In genomic region chr14:56304149-56304548, GRCm38 (mm10) we compare ENCODE assay signal across 9 mouse cellular contexts. TPM values are rescaled to one million over a fixed set of nuclear protein-coding genes. Genes with fewer than 3 reads are reported as not detected.
DNase-seq lines count a peak whose midpoint lies in the region; TF ChIP-seq lines count a peak whose summit lies in the region.
"Had no signal": no experiment of that assay in that cellular context is flagged by ENCODE, and none has a peak within 500 bp of the region (broad histone marks: within the 10 kb centered on the region; RNA-seq: fewer than 3 reads in every experiment).

No protein-coding gene starts in this region.

- intact Hi-C loops in heart, adult 2 months (cut with DNase I) = loop anchor here (5.0 kb wide), 1 partner anchor 97 kb away; no protein-coding TSS in a partner anchor
- intact Hi-C loops in heart, postnatal 36 days (cut with DNase I) = loop anchor here (5.0 kb wide), 1 partner anchor 102 kb away; no protein-coding TSS in a partner anchor

- no peaks in the 10 kb centered on the region for H3K4me1 ChIP-seq in heart, adult 2 months (ENCODE audit: control insufficient read depth, insufficient read depth, low read length)
- no peaks in the 10 kb centered on the region for H3K4me1 ChIP-seq in MEL (ENCODE audit: control insufficient read depth in 1 of 2, insufficient read depth in 2 of 2, low read length in 2 of 2)
- H3K4me1 ChIP-seq in limb, embryonic 10.5 days = peaks cover 6% of the 10 kb centered on the region
- H3K4me1 ChIP-seq: embryonic facial prominence, embryonic 13.5 days had no signal

- no peak overlapping the region for H3K4me3 ChIP-seq in heart, adult 2 months
- H3K4me3 ChIP-seq in MEL (ENCODE audit: control insufficient read depth in 1 of 2, insufficient read depth in 1 of 2, low read depth in 2 of 2, low read length in 2 of 2) = peak overlapping the region; percentile 53 to 64; a peak in 3 of 4 replicates
- H3K4me3 ChIP-seq in limb, embryonic 10.5 days = no peak overlapping the region
- H3K4me3 ChIP-seq: embryonic facial prominence, embryonic 13.5 days had no signal

- no peak overlapping the region for H3K27ac ChIP-seq in heart, adult 2 months
- no peak overlapping the region for H3K27ac ChIP-seq in MEL (ENCODE audit: control insufficient read depth, low read depth, low read length)
- H3K27ac ChIP-seq in limb, embryonic 10.5 days = no peak overlapping the region
- H3K27ac ChIP-seq: embryonic facial prominence, embryonic 13.5 days had no signal

- TF ChIP-seq CTCF in heart, adult 2 months (IDR thresholded peaks at IDR 0.05) = peak; percentile 79
- peak; percentile 27 to 83 (median 49) for TF ChIP-seq CTCF in MEL (IDR thresholded peaks at IDR 0.05 in 2 of 3, conservative IDR thresholded peaks at IDR 0.05 in 1 of 3; ENCODE audit: control insufficient read depth in 1 of 3, insufficient read depth in 1 of 3, low read depth in 2 of 3, low read length in 3 of 3, poor library complexity in 1 of 3, severe bottlenecking in 1 of 3)

- under 1% methylated on average over 4 of the region's 4 CpGs for WGBS in heart, adult 2 months
- WGBS in limb, embryonic 10.5 days = 2% methylated on average over 4 of the region's 4 CpGs

- DNase-seq in heart, adult 2 months = no peak
- DNase-seq in heart, postnatal 36 days = no peak
- DNase-seq in 3T3-L1 (ENCODE audit: low read depth, low spot score) (peak; percentile 72), MEL (ENCODE audit: low read depth, low spot score) (peak; percentile 79)
- peak; percentile 16 for DNase-seq in fibroblast of lung, adult 2 months (ENCODE audit: low read depth)
- peak; percentile 29 for DNase-seq in limb, embryonic 10.5 days (ENCODE audit: low spot score)
- peak; percentile 89 for DNase-seq in retina, embryonic 14.5 days (ENCODE audit: low spot score)
- no peak for DNase-seq in ovary, postnatal 36 days (ENCODE audit: low spot score)

- H3K36me3 ChIP-seq in heart, adult 2 months (ENCODE audit: control insufficient read depth, insufficient read depth, low read length) = no peaks in the 10 kb centered on the region
- no peaks in the 10 kb centered on the region for H3K36me3 ChIP-seq in MEL (ENCODE audit: control insufficient read depth in 1 of 2, insufficient read depth in 2 of 2, low read length in 2 of 2)
- H3K36me3 ChIP-seq in limb, embryonic 10.5 days = no peaks in the 10 kb centered on the region
- H3K36me3 ChIP-seq: embryonic facial prominence, embryonic 13.5 days had no signal

- no peaks in the 10 kb centered on the region for H3K79me2 ChIP-seq in heart, adult 2 months (replicated peaks; ENCODE audit: control insufficient read depth, insufficient read depth, low read length)
- H3K79me2 ChIP-seq in MEL (ENCODE audit: control insufficient read depth, insufficient read depth, low read length, poor library complexity) = no peaks in the 10 kb centered on the region

- no peak overlapping the region for H3K9ac ChIP-seq in heart, adult 2 months (ENCODE audit: low read depth, low read length)
- H3K9ac ChIP-seq in MEL (ENCODE audit: control insufficient read depth, low read depth, low read length, poor library complexity, severe bottlenecking) = peak overlapping the region; percentile 69; the same call in 1 of the 2 replicates
- H3K9ac ChIP-seq: embryonic facial prominence, embryonic 13.5 days had no signal

- TF ChIP-seq EP300 in heart, adult 2 months (IDR thresholded peaks at IDR 0.05; ENCODE audit: insufficient read depth, low read depth, low read length) = no peak
- no peak for TF ChIP-seq EP300 in MEL (IDR thresholded peaks at IDR 0.05; ENCODE audit: low read depth in 1 of 2, low read length in 2 of 2)

- TF ChIP-seq POLR2A in heart, adult 2 months (IDR thresholded peaks at IDR 0.05; ENCODE audit: insufficient read depth, low read depth, low read length) = no peak
- no peak for TF ChIP-seq POLR2A in MEL (IDR thresholded peaks at IDR 0.05; ENCODE audit: control insufficient read depth in 1 of 2, insufficient read depth in 1 of 2, low read depth in 1 of 2, low read length in 2 of 2, poor library complexity in 1 of 2)

- no peaks in the 10 kb centered on the region for H3K9me3 ChIP-seq in MEL (replicated peaks; ENCODE audit: insufficient read depth, low read length)
- H3K9me3 ChIP-seq in limb, embryonic 10.5 days (replicated peaks) = no peaks in the 10 kb centered on the region
- H3K9me3 ChIP-seq: embryonic facial prominence, embryonic 13.5 days had no signal

- TF ChIP-seq RAD21 in MEL (IDR thresholded peaks at IDR 0.05; ENCODE audit: low read depth, low read length) = peak; percentile 85

- H3K27me3 ChIP-seq in heart, adult 2 months (ENCODE audit: control insufficient read depth, insufficient read depth, low read length) = no peaks in the 10 kb centered on the region
- H3K27me3 ChIP-seq in MEL (ENCODE audit: control insufficient read depth in 1 of 2, insufficient read depth in 2 of 2, low read length in 2 of 2) = no peaks in the 10 kb centered on the region
- H3K27me3 ChIP-seq in limb, embryonic 10.5 days (ENCODE audit: low read depth, poor library complexity, severe bottlenecking) = no peaks in the 10 kb centered on the region
- H3K27me3 ChIP-seq: embryonic facial prominence, embryonic 13.5 days had no signal

TF ChIP-seq in MEL, 35 proteins besides CTCF, POLR2A, EP300 and RAD21:
- TF ChIP-seq SIN3A (IDR thresholded peaks at IDR 0.05; ENCODE audit: low read length) (peak; percentile 7; the same call in 1 of the 2 replicates), ZNF384 (IDR thresholded peaks at IDR 0.05; ENCODE audit: low read depth, low read length) (peak; percentile 70), BHLHE40 (IDR thresholded peaks at IDR 0.05; ENCODE audit: borderline replicate concordance, low read depth, low read length) (no peak), ZKSCAN1 (IDR thresholded peaks at IDR 0.05; ENCODE audit: low read depth, low read length) (no peak), SMC3 (IDR thresholded peaks at IDR 0.05; ENCODE audit: low read depth, low read length) (peak; percentile 72), HCFC1 (IDR thresholded peaks at IDR 0.05; ENCODE audit: low read depth, low read length) (no peak), ZC3H11A (IDR thresholded peaks at IDR 0.05; ENCODE audit: low read depth, low read length) (peak; percentile 67), ZMIZ1 (IDR thresholded peaks at IDR 0.05; ENCODE audit: low read depth, low read length) (no peak), MAX (IDR thresholded peaks at IDR 0.05; ENCODE audit: low read length) (no peak), JUND (IDR thresholded peaks at IDR 0.05; ENCODE audit: low read depth, low read length) (0 out of 2 replicates have a peak, but pooled peaks have one; percentile 25), CHD2 (IDR thresholded peaks at IDR 0.05; ENCODE audit: low read length) (peak; percentile 64), GATA1 (IDR thresholded peaks at IDR 0.05; ENCODE audit: low read depth, low read length) (0 out of 2 replicates have a peak, but pooled peaks have one; percentile 6)

RNA-seq across cellular contexts. Expression of gene Gzmb, which starts 42.1 kb away (rescaled TPM):
- total RNA-seq in heart, adult 2 months (2021) = under 1 TPM; 0.23 to 0.36 TPM
- polyA plus RNA-seq in heart, adult 2 months (2012; rRNA removed) = 0.64 TPM in 1 of 2 replicates, not detected in the other
- total RNA-seq in heart, postnatal 36 days (2021) = not detected
- 1.4 and 1.7 TPM in 2 replicates for total RNA-seq in MEL (2012; rRNA removed)
- polyA plus RNA-seq in MEL (2012; ENCODE audit: insufficient read depth in 1 of 2, insufficient read length in 2 of 2, low read depth in 1 of 2, low replicate concordance in 2 of 2, missing spikeins in 1 of 2) = under 1 TPM in 1 of 2 experiments, not detected in 1; 0.64 TPM
- polyA plus RNA-seq in limb, embryonic 10.5 days (2016; fragmentation: Nextera tagmentation; extraction: Ambion mirVana) = not detected in 2 replicates

Comparison
In these comparisons a context has a peak if more than half of its experiments do, and no peak if none do; other contexts are left out.
1. DNase-seq: peak in 3T3-L1 (single experiment), MEL (single experiment), fibroblast of lung, adult 2 months (single experiment), limb, embryonic 10.5 days (single experiment) and retina, embryonic 14.5 days (single experiment); none in heart, adult 2 months (0 of 2), heart, postnatal 36 days (0 of 2) and ovary, postnatal 36 days (single experiment).
2. H3K4me3 ChIP-seq: peak in MEL (2 of 2); none in heart, adult 2 months (single experiment) and limb, embryonic 10.5 days (single experiment).